Mouse (Mus musculus): ENCODE data around the gene Tpd52l1. TPM values are rescaled to one million over a fixed set of nuclear protein-coding genes. Genes with fewer than 3 reads are reported as not detected.

Tpd52l1 gene
- polyA plus RNA-seq, 1 experiment from 2014 or later: 19.3 TPM

DNA sequence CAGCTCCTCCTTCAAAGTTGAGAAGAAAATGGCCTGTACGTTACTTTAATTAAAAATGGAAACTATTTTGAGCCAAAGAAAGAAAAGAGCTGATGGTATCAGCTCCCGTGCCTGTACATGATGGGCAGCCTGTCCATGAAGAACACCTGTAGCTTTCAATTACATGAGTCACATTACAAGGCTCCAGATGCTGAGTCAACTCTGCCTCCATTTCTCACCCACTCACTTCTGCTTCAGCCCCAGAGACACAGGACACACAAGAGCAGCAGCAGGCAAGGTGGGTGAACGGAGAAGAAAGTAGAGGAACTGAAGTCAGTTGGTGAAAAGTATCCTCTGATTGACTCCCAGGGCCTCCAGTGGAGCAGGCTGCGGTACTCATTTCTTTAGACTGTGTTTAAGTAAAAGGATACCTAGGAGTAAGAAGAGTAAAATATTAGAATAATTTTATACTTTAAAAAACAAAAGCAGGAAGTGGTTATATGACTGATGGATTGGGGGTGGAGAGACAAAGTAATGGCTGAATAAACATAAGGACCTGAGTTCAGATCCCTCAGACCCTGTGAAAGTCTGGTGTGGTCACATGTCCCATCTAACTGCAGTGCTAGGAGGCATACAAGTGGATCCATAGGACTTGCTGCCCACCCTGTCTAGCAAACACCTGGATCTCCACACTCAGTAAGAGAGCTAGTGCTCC, 156.9 kb downstream of the Tpd52l1 start:
- Histone ChIP-seq H3K4me1 (replicated peaks; ENCODE audit: control insufficient read depth, insufficient read depth, low read length) (no peaks in the 10 kb centered on the region), H3K27ac (ENCODE audit: low read length) (no peak overlapping the region), H3K9me3 (ENCODE audit: control insufficient read depth, low read length) (no peaks in the 10 kb centered on the region), H3K27me3 (ENCODE audit: control insufficient read depth, insufficient read depth, low read depth, low read length) (no peaks in the 10 kb centered on the region), H3K9ac (ENCODE audit: low read length) (no peak overlapping the region), H3K4me3 (ENCODE audit: low read length) (no peak overlapping the region), H3K4me2 (ENCODE audit: low read depth, low read length) (no peak overlapping the region), H3K36me3 (ENCODE audit: control insufficient read depth, insufficient read depth, low read length) (no peaks in the 10 kb centered on the region)
- 90% methylated on average over 4 of the region's 4 CpGs for WGBS
- ATAC-seq (ENCODE audit: low read depth): no peak

DNA sequence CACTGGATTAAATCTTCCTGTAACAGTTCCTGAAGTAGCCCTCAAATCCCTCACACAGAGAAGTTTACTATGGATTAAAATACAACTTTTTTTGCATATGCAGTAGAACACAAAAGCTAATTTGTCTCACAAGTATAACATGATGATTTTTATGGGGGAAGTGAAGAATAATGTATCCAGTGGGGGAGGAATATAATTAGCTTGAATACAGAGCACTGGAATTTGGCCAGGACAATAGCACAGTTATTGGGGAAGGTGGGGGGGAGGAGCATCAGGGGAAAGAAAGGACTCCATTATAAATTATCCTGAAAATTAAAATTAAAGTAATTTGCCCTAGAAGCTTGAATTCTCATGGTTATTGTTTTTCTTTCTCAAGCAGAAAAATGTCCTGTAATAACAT, 158.0 kb downstream of the Tpd52l1 start:
- no peak overlapping the region for H3K9ac ChIP-seq (ENCODE audit: low read length)
- H3K4me1 ChIP-seq (replicated peaks; ENCODE audit: control insufficient read depth, insufficient read depth, low read length): no peaks in the 10 kb centered on the region
- no peaks in the 10 kb centered on the region for H3K27me3 ChIP-seq (ENCODE audit: control insufficient read depth, insufficient read depth, low read depth, low read length)
- H3K4me2 ChIP-seq (ENCODE audit: low read depth, low read length): no peak overlapping the region
- no peak overlapping the region for H3K4me3 ChIP-seq (ENCODE audit: low read length)
- H3K27ac ChIP-seq (ENCODE audit: low read length): no peak overlapping the region
- no peak for ATAC-seq (ENCODE audit: low read depth)
- no peaks in the 10 kb centered on the region for H3K36me3 ChIP-seq (ENCODE audit: control insufficient read depth, insufficient read depth, low read length)
- H3K9me3 ChIP-seq (ENCODE audit: control insufficient read depth, low read length): no peaks in the 10 kb centered on the region

Other genes with a start within 250 kb of the Tpd52l1 start
- 43.6 and 48.1 TPM in 2 replicates for gene Hddc2, start 132.6 kb downstream of the Tpd52l1 start, polyA plus RNA-seq (2015; fragmentation: Nextera tagmentation; extraction: Ambion mirVana)
- gene Rnf217, start 163.2 kb upstream of the Tpd52l1 start, polyA plus RNA-seq (2015; fragmentation: Nextera tagmentation; extraction: Ambion mirVana): 1.2 and 1.3 TPM in 2 replicates

All from lung, embryonic 16.5 days (tissue).